Comparison of ENCODE assay signal across 9 mouse cellular contexts in the genomic region with DNA sequence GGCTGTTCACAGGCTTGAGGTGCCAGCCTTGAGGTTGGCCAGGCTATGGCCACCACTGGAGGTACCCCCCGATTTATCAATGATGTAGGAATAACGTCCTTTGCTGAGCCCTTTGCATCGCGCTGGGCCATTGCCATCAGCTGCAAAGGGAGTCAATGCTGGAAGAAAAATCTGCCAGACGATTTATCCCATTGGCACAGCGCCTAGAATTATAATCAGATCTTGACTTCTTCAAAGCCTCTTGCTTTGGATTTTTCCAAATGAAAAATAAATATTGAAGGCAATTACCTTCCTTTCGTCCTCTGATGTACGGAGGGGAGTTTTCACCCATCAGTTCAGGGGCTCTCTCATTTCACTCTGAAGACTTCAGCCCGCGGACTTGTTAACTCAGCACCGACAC.
A peak's percentile ranks its signal among the peaks of the same experiment; 100 is the strongest.
DNase-seq lines count a peak whose midpoint lies in the region; ATAC-seq and TF ChIP-seq lines count a peak whose summit lies in the region.
"Had no signal": no experiment of that assay in that cellular context is flagged by ENCODE, and none has a peak within 500 bp of the region (broad histone marks: within the 10 kb centered on the region; RNA-seq: fewer than 3 reads in every experiment).

No protein-coding gene starts in this region.

- H3K36me3 ChIP-seq in forebrain, embryonic 16.5 days (ENCODE audit: control insufficient read depth, insufficient read depth) = no peaks in the 10 kb centered on the region
- no peaks in the 10 kb centered on the region for H3K36me3 ChIP-seq in forebrain, embryonic 13.5 days (ENCODE audit: poor library complexity, severe bottlenecking)
- H3K36me3 ChIP-seq in limb, embryonic 15.5 days = no peaks in the 10 kb centered on the region

- DNase-seq in layer of hippocampus, adult 2 months (ENCODE audit: low spot score in 2 of 2) = peak in 1 of 2 experiments; percentile 13
- DNase-seq in layer of hippocampus, postnatal 36 days = no peak
- DNase-seq in adipocyte (ENCODE audit: low spot score) = peak; percentile 16
- no peak for DNase-seq in embryo, embryonic 10 days (ENCODE audit: low spot score)
- no peak for DNase-seq in spleen, postnatal 10 days (ENCODE audit: low spot score in 2 of 2)

- 45% methylated on average over 11 of the region's 11 CpGs for WGBS in forebrain, embryonic 16.5 days
- 70% methylated on average over 11 of the region's 11 CpGs for WGBS in forebrain, embryonic 13.5 days
- WGBS in limb, embryonic 15.5 days = 48% methylated on average over 11 of the region's 11 CpGs

- no peak overlapping the region for H3K27ac ChIP-seq in forebrain, embryonic 16.5 days (ENCODE audit: low read length)
- no peak overlapping the region for H3K27ac ChIP-seq in forebrain, embryonic 13.5 days
- H3K27ac ChIP-seq in layer of hippocampus, adult 2 months = no peak overlapping the region
- H3K27ac ChIP-seq in limb, embryonic 15.5 days = no peak overlapping the region

- H3K4me2 ChIP-seq in forebrain, embryonic 16.5 days (ENCODE audit: low read length) = peak overlapping the region; percentile 49
- no peak overlapping the region; the same call in 1 of the 2 replicates for H3K4me2 ChIP-seq in forebrain, embryonic 13.5 days
- peak overlapping the region; percentile 41 for H3K4me2 ChIP-seq in limb, embryonic 15.5 days

- no peaks in the 10 kb centered on the region for H3K9me3 ChIP-seq in forebrain, embryonic 16.5 days (ENCODE audit: control insufficient read depth, low read length)
- H3K9me3 ChIP-seq in forebrain, embryonic 13.5 days (replicated peaks) = no peaks in the 10 kb centered on the region
- no peaks in the 10 kb centered on the region for H3K9me3 ChIP-seq in limb, embryonic 15.5 days
- H3K9me3 ChIP-seq: megakaryocyte, embryonic 14.5 days had no signal

- no peak for ATAC-seq in forebrain, embryonic 16.5 days
- no peak for ATAC-seq in forebrain, embryonic 13.5 days
- no peak for ATAC-seq in limb, embryonic 15.5 days (ENCODE audit: insufficient number of reproducible peaks, low FRiP score, low TSS enrichment, low read depth)

- H3K4me1 ChIP-seq in forebrain, embryonic 16.5 days (replicated peaks; ENCODE audit: control insufficient read depth, insufficient read depth, low read length) = peaks cover 9% of the 10 kb centered on the region
- H3K4me1 ChIP-seq in forebrain, embryonic 13.5 days = peaks cover 7% of the 10 kb centered on the region; the same call in 1 of the 2 replicates
- peaks cover 15% of the 10 kb centered on the region for H3K4me1 ChIP-seq in limb, embryonic 15.5 days

- H3K9ac ChIP-seq in forebrain, embryonic 16.5 days (replicated peaks; ENCODE audit: low read depth, low read length) = no peak overlapping the region
- no peak overlapping the region for H3K9ac ChIP-seq in forebrain, embryonic 13.5 days
- no peak overlapping the region for H3K9ac ChIP-seq in limb, embryonic 15.5 days

- H3K27me3 ChIP-seq in forebrain, embryonic 16.5 days (replicated peaks; ENCODE audit: control insufficient read depth, insufficient read depth, low read length) = no peaks in the 10 kb centered on the region
- peaks cover 16% of the 10 kb centered on the region; the same call in 1 of the 2 replicates for H3K27me3 ChIP-seq in forebrain, embryonic 13.5 days
- peaks cover 9% of the 10 kb centered on the region for H3K27me3 ChIP-seq in limb, embryonic 15.5 days

- 0 out of 2 replicates have a peak overlapping the region, but pooled peaks have one; percentile 16 for H3K4me3 ChIP-seq in forebrain, embryonic 16.5 days (replicated peaks; ENCODE audit: low read length)
- no peak overlapping the region for H3K4me3 ChIP-seq in forebrain, embryonic 13.5 days
- peak overlapping the region; percentile 29; the same call in 1 of the 2 replicates for H3K4me3 ChIP-seq in layer of hippocampus, adult 2 months
- H3K4me3 ChIP-seq in limb, embryonic 15.5 days = no peak overlapping the region

- no peak for TF ChIP-seq CTCF in layer of hippocampus, adult 2 months (conservative IDR thresholded peaks at IDR 0.05)

Comparison
In these comparisons a context has a peak if more than half of its experiments do, and no peak if none do; other contexts are left out.
1. H3K4me3 ChIP-seq: peak in forebrain, embryonic 16.5 days (single experiment) and layer of hippocampus, adult 2 months (single experiment); none in forebrain, embryonic 13.5 days (single experiment) and limb, embryonic 15.5 days (single experiment).